ENCODE assay signal across 9 mouse cellular contexts in the genomic region with DNA sequence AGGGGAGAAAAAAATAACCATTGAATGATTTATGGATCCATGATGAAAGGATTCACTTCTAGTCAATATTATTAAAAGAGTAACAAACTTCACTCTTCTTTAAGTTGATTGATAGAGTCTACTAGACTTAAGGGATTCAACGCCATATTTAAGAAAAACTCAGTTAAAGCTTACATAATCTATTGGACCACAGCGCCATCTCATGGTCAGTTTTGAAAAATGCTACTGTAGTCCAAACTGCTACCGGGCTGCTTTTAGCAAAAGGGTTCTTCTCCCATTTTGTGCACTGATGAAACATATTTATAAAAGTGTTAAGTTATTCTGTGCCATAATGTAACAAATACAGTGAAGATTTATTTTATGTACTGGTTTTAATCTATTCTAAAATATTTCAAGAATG. TPM values are rescaled to one million over a fixed set of nuclear protein-coding genes. Genes with fewer than 3 reads are reported as not detected.
DNase-seq lines count a peak whose midpoint lies in the region; ATAC-seq and TF ChIP-seq lines count a peak whose summit lies in the region.
"Had no signal": no experiment of that assay in that cellular context is flagged by ENCODE, and none has a peak within 500 bp of the region (broad histone marks: within the 10 kb centered on the region; RNA-seq: fewer than 3 reads in every experiment).

No protein-coding gene starts in this region.

- no peak overlapping the region for H3K27ac ChIP-seq in hindbrain, postnatal 0 days
- H3K27ac ChIP-seq in hindbrain, embryonic 10.5 days, result no peak overlapping the region
- no peak overlapping the region for H3K27ac ChIP-seq in embryonic facial prominence, embryonic 11.5 days (replicated peaks; ENCODE audit: low read depth, low read length)
- H3K27ac ChIP-seq: embryonic facial prominence, embryonic 13.5 days had no signal

- H3K4me1 ChIP-seq in hindbrain, postnatal 0 days (ENCODE audit: insufficient read depth, low read length), result no peaks in the 10 kb centered on the region
- H3K4me1 ChIP-seq in hindbrain, embryonic 10.5 days (replicated peaks), result no peaks in the 10 kb centered on the region
- H3K4me1 ChIP-seq in embryonic facial prominence, embryonic 11.5 days (ENCODE audit: control insufficient read depth, insufficient read depth, low read length), result no peaks in the 10 kb centered on the region

- H3K9me3 ChIP-seq in hindbrain, postnatal 0 days (ENCODE audit: low read length), result no peaks in the 10 kb centered on the region
- H3K9me3 ChIP-seq in hindbrain, embryonic 10.5 days, result no peaks in the 10 kb centered on the region
- no peaks in the 10 kb centered on the region for H3K9me3 ChIP-seq in embryonic facial prominence, embryonic 11.5 days (replicated peaks; ENCODE audit: control insufficient read depth, low read length)
- H3K9me3 ChIP-seq: embryonic facial prominence, embryonic 13.5 days had no signal

- ATAC-seq in hindbrain, postnatal 0 days, result no peak
- ATAC-seq in embryonic facial prominence, embryonic 11.5 days (replicated peaks; ENCODE audit: insufficient number of reproducible peaks, low FRiP score, low TSS enrichment, low read depth), result no peak

- no peak overlapping the region for H3K9ac ChIP-seq in hindbrain, postnatal 0 days (replicated peaks; ENCODE audit: low read length)
- no peak overlapping the region for H3K9ac ChIP-seq in embryonic facial prominence, embryonic 11.5 days (replicated peaks; ENCODE audit: low read length)
- H3K9ac ChIP-seq: embryonic facial prominence, embryonic 13.5 days had no signal

- no peaks in the 10 kb centered on the region for H3K27me3 ChIP-seq in hindbrain, postnatal 0 days (ENCODE audit: insufficient read depth, low read length)
- H3K27me3 ChIP-seq in hindbrain, embryonic 10.5 days (ENCODE audit: insufficient read depth, poor library complexity, severe bottlenecking), result no peaks in the 10 kb centered on the region
- H3K27me3 ChIP-seq in embryonic facial prominence, embryonic 11.5 days (ENCODE audit: control insufficient read depth, insufficient read depth, low read length), result no peaks in the 10 kb centered on the region
- H3K27me3 ChIP-seq: embryonic facial prominence, embryonic 13.5 days had no signal

- DNase-seq in hindbrain, postnatal 0 days (ENCODE audit: low spot score), result peak; percentile 85
- DNase-seq in hindbrain, embryonic 10.5 days (ENCODE audit: low spot score), result no peak
- peak; percentile 86 for DNase-seq in 416B (ENCODE audit: low read depth)
- peak; percentile 37 for DNase-seq in Muller cell, postnatal 12 days (ENCODE audit: inconsistent ontology term)
- peak; percentile 78 for DNase-seq in embryonic facial prominence, embryonic 11.5 days (ENCODE audit: low spot score)
- DNase-seq in left cerebral cortex, postnatal 25 days (ENCODE audit: low spot score in 2 of 2), result peak; percentile 45 to 74
- DNase-seq in right cerebral cortex, postnatal 4 days, result peak; percentile 56
- DNase-seq in urinary bladder, adult 18-20 months (ENCODE audit: low spot score in 2 of 2), result no peak

- TF ChIP-seq CTCF in hindbrain, postnatal 0 days (IDR thresholded peaks at IDR 0.05; ENCODE audit: low read depth), result peak; percentile 65

- intact Hi-C loops in left cerebral cortex, postnatal 25 days (cut with DNase I), result loop anchor here (2.0 to 10.0 kb wide), 3 partner anchors 932 to 1182 kb away; a partner anchor contains a TSS

- no peak overlapping the region for H3K4me3 ChIP-seq in hindbrain, postnatal 0 days (ENCODE audit: low read length)
- H3K4me3 ChIP-seq in hindbrain, embryonic 10.5 days, result no peak overlapping the region
- H3K4me3 ChIP-seq in embryonic facial prominence, embryonic 11.5 days (ENCODE audit: low read depth, low read length), result no peak overlapping the region
- H3K4me3 ChIP-seq: embryonic facial prominence, embryonic 13.5 days had no signal

- H3K4me2 ChIP-seq in hindbrain, postnatal 0 days (ENCODE audit: low read depth, low read length), result no peak overlapping the region
- H3K4me2 ChIP-seq in embryonic facial prominence, embryonic 11.5 days (ENCODE audit: low read depth, low read length), result no peak overlapping the region
- H3K4me2 ChIP-seq: embryonic facial prominence, embryonic 13.5 days had no signal

- no peaks in the 10 kb centered on the region for H3K36me3 ChIP-seq in hindbrain, postnatal 0 days (ENCODE audit: insufficient read depth, low read length)
- H3K36me3 ChIP-seq in hindbrain, embryonic 10.5 days, result no peaks in the 10 kb centered on the region
- H3K36me3 ChIP-seq in embryonic facial prominence, embryonic 11.5 days (replicated peaks; ENCODE audit: control insufficient read depth, insufficient read depth, low read depth, low read length), result no peaks in the 10 kb centered on the region
- H3K36me3 ChIP-seq: embryonic facial prominence, embryonic 13.5 days had no signal

- WGBS in hindbrain, postnatal 0 days, result 15% methylated on average over 3 of the region's 3 CpGs
- 27% methylated on average over 3 of the region's 3 CpGs for WGBS in hindbrain, embryonic 10.5 days
- WGBS in embryonic facial prominence, embryonic 11.5 days, result 27% methylated on average over 3 of the region's 3 CpGs

RNA-seq across cellular contexts. Expression of a gene that starts 23.0 kb away (rescaled TPM):
- 109 and 182 TPM in 2 replicates for total RNA-seq in hindbrain, postnatal 0 days (2014; rRNA removed)
- polyA plus RNA-seq in hindbrain, postnatal 0 days (2015; fragmentation: Nextera tagmentation; extraction: Ambion mirVana), result 215 and 218 TPM in 2 replicates
- 329 and 360 TPM in 2 replicates for polyA plus RNA-seq in hindbrain, embryonic 10.5 days (2016; fragmentation: Nextera tagmentation; extraction: Ambion mirVana)
- polyA plus RNA-seq in embryonic facial prominence, embryonic 11.5 days (2014; fragmentation: Nextera tagmentation; extraction: Ambion mirVana), result 392 and 412 TPM in 2 replicates
- 10 to 100 TPM; 87.9 to 88.9 TPM for total RNA-seq in left cerebral cortex, postnatal 25 days (2021)

Comparison
In these comparisons a context has a peak if more than half of its experiments do, and no peak if none do; other contexts are left out.
1. DNase-seq: peak in hindbrain, postnatal 0 days (single experiment), 416B (single experiment), Muller cell, postnatal 12 days (single experiment), embryonic facial prominence, embryonic 11.5 days (single experiment), left cerebral cortex, postnatal 25 days (2 of 2) and right cerebral cortex, postnatal 4 days (single experiment); none in hindbrain, embryonic 10.5 days (single experiment) and urinary bladder, adult 18-20 months (0 of 2).